16 mouse cellular contexts compared by ENCODE assay signal in genomic region chr11:119855999-119856398, GRCm38 (mm10). TPM values are rescaled to one million over a fixed set of nuclear protein-coding genes. Genes with fewer than 3 reads are reported as not detected.
DNase-seq lines count a peak whose midpoint lies in the region; ATAC-seq and TF ChIP-seq lines count a peak whose summit lies in the region.
"Had no signal": no experiment of that assay in that cellular context is flagged by ENCODE, and none has a peak within 500 bp of the region (broad histone marks: within the 10 kb centered on the region; RNA-seq: fewer than 3 reads in every experiment).

No protein-coding gene starts in this region.

- TF ChIP-seq CTCF in C2C12 (IDR thresholded peaks at IDR 0.05; ENCODE audit: control insufficient read depth, insufficient read depth, insufficient read length), result no peak
- TF ChIP-seq CTCF in kidney, adult 2 months (conservative IDR thresholded peaks at IDR 0.05; ENCODE audit: insufficient read depth, insufficient read length, low read depth, low read length), result no peak

- 0 out of 2 replicates have a peak, but pooled peaks have one; percentile 35 for ATAC-seq in embryonic facial prominence, embryonic 12.5 days (ENCODE audit: insufficient number of reproducible peaks, insufficient read depth, low FRiP score, low TSS enrichment)
- ATAC-seq in granulocyte monocyte progenitor cell, adult 5-6 weeks (replicated peaks; ENCODE audit: poor library complexity, severe bottlenecking), result peak; percentile 49

- H3K27ac ChIP-seq in embryonic facial prominence, embryonic 12.5 days, result no peak overlapping the region
- H3K27ac ChIP-seq in embryonic facial prominence, embryonic 10.5 days (replicated peaks), result no peak overlapping the region
- H3K27ac ChIP-seq in kidney, adult 2 months (ENCODE audit: insufficient read depth, low read depth, low read length), result no peak overlapping the region
- H3K27ac ChIP-seq: gastrocnemius, adult 2 months; kidney, postnatal 0 days; liver, embryonic 15.5 days; midbrain, embryonic 12.5 days; neural tube, embryonic 15.5 days; stomach, embryonic 15.5 days had no signal

- no peaks in the 10 kb centered on the region for H3K79me2 ChIP-seq in C2C12 (ENCODE audit: control insufficient read depth, insufficient read depth)

- no peak overlapping the region for H3K4me2 ChIP-seq in embryonic facial prominence, embryonic 12.5 days (replicated peaks)
- H3K4me2 ChIP-seq: liver, embryonic 15.5 days; midbrain, embryonic 12.5 days; neural tube, embryonic 15.5 days; stomach, embryonic 15.5 days had no signal

- TF ChIP-seq POLR2A in kidney, adult 2 months (IDR thresholded peaks at IDR 0.05; ENCODE audit: low read depth, low read length), result no peak

- H3K36me3 ChIP-seq in embryonic facial prominence, embryonic 12.5 days, result peaks cover 58% of the 10 kb centered on the region
- H3K36me3 ChIP-seq in embryonic facial prominence, embryonic 10.5 days (replicated peaks), result peaks cover 93% of the 10 kb centered on the region
- peaks cover 64% of the 10 kb centered on the region for H3K36me3 ChIP-seq in C2C12 (ENCODE audit: control insufficient read depth, insufficient read depth)
- no peaks in the 10 kb centered on the region for H3K36me3 ChIP-seq in kidney, adult 2 months (ENCODE audit: control insufficient read depth, insufficient read depth, low read length)

- WGBS in embryonic facial prominence, embryonic 12.5 days, result 75% methylated on average over 7 of the region's 7 CpGs
- WGBS in embryonic facial prominence, embryonic 10.5 days, result 79% methylated on average over 7 of the region's 7 CpGs
- 59% methylated on average over 7 of the region's 7 CpGs for WGBS in kidney, adult 2 months

- no peaks in the 10 kb centered on the region for H3K79me3 ChIP-seq in C2C12 (ENCODE audit: low read depth)

- H3K27me3 ChIP-seq in embryonic facial prominence, embryonic 12.5 days, result no peaks in the 10 kb centered on the region
- H3K27me3 ChIP-seq in embryonic facial prominence, embryonic 10.5 days (replicated peaks; ENCODE audit: low read depth, poor library complexity, severe bottlenecking), result no peaks in the 10 kb centered on the region
- no peaks in the 10 kb centered on the region for H3K27me3 ChIP-seq in C2C12 (ENCODE audit: control insufficient read depth, insufficient read depth, insufficient read length)
- no peaks in the 10 kb centered on the region for H3K27me3 ChIP-seq in kidney, adult 2 months (replicated peaks; ENCODE audit: control insufficient read depth, insufficient read depth, low read length)
- H3K27me3 ChIP-seq: liver, embryonic 15.5 days; midbrain, embryonic 12.5 days; neural tube, embryonic 15.5 days; stomach, embryonic 15.5 days had no signal

- H3K4me1 ChIP-seq in embryonic facial prominence, embryonic 12.5 days, result no peaks in the 10 kb centered on the region
- no peaks in the 10 kb centered on the region for H3K4me1 ChIP-seq in embryonic facial prominence, embryonic 10.5 days
- H3K4me1 ChIP-seq in kidney, adult 2 months (ENCODE audit: control insufficient read depth, insufficient read depth, low read length), result no peaks in the 10 kb centered on the region
- H3K4me1 ChIP-seq: stomach, embryonic 15.5 days had no signal

- H3ac ChIP-seq in C2C12 (ENCODE audit: control insufficient read depth, insufficient read length, low read depth), result peak overlapping the region; percentile 38

- H3K9me3 ChIP-seq in embryonic facial prominence, embryonic 12.5 days, result no peaks in the 10 kb centered on the region
- no peaks in the 10 kb centered on the region for H3K9me3 ChIP-seq in embryonic facial prominence, embryonic 10.5 days
- H3K9me3 ChIP-seq: liver, embryonic 15.5 days; midbrain, embryonic 12.5 days; neural tube, embryonic 15.5 days; stomach, embryonic 15.5 days had no signal

- H3K4me3 ChIP-seq in embryonic facial prominence, embryonic 12.5 days, result no peak overlapping the region
- no peak overlapping the region for H3K4me3 ChIP-seq in embryonic facial prominence, embryonic 10.5 days
- H3K4me3 ChIP-seq in C2C12 (ENCODE audit: insufficient read depth, poor library complexity, severe bottlenecking), result no peak overlapping the region
- H3K4me3 ChIP-seq in kidney, adult 2 months (ENCODE audit: insufficient read depth, low read depth, low read length), result no peak overlapping the region
- H3K4me3 ChIP-seq: gastrocnemius, adult 2 months; liver, embryonic 15.5 days; midbrain, embryonic 12.5 days; neural tube, embryonic 15.5 days; stomach, embryonic 15.5 days had no signal

- DNase-seq in embryonic facial prominence, embryonic 10.5 days (ENCODE audit: low spot score), result no peak
- DNase-seq in naive thymus-derived CD4-positive, alpha-beta T cell, adult 2 months (ENCODE audit: low read depth), result peak; percentile 49
- no peak for DNase-seq in kidney, adult 9 months
- no peak for DNase-seq in kidney, adult 2 months
- DNase-seq in kidney, adult 11 months, result no peak
- DNase-seq: cerebellum, postnatal 25 days; gastrocnemius, adult 2 months; layer of hippocampus, postnatal 36 days had no signal

- H3K9ac ChIP-seq in embryonic facial prominence, embryonic 12.5 days, result no peak overlapping the region
- H3K9ac ChIP-seq: liver, embryonic 15.5 days; midbrain, embryonic 12.5 days; neural tube, embryonic 15.5 days; stomach, embryonic 15.5 days had no signal

TF ChIP-seq in C2C12, 6 proteins besides CTCF, POLR2A, EP300 and RAD21:
- TF ChIP-seq CEBPB (IDR thresholded peaks at IDR 0.05; ENCODE audit: low read depth), result no peak
- no peak for TF ChIP-seq MAX (IDR thresholded peaks at IDR 0.05)
- peak; percentile 42 for TF ChIP-seq MYOD1 (IDR thresholded peaks at IDR 0.05; ENCODE audit: control insufficient read depth, insufficient read length, low read depth)
TF ChIP-seq in C2C12: peak in this region for 1.

RNA-seq across cellular contexts. Expression of gene Chmp6, which starts 57.2 kb away (rescaled TPM):
- polyA plus RNA-seq in embryonic facial prominence, embryonic 12.5 days (2016; fragmentation: Nextera tagmentation; extraction: Ambion mirVana), result 109 and 110 TPM in 2 replicates
- polyA plus RNA-seq in embryonic facial prominence, embryonic 10.5 days (2016; fragmentation: Nextera tagmentation; extraction: Ambion mirVana), result 117 and 120 TPM in 2 replicates
- 64.9 TPM for polyA plus RNA-seq in C2C12 (2012; fragmentation: generic; extraction: Trizol)
- 15.9 and 18.0 TPM in 2 replicates for total RNA-seq in granulocyte monocyte progenitor cell, adult 5-6 weeks (2014; fragmentation: Nextera tagmentation)
- 60.8 and 73.0 TPM in 2 replicates for total RNA-seq in granulocyte monocyte progenitor cell, adult 5-6 weeks (2017)
- 97.2 and 106 TPM in 2 replicates for polyA plus RNA-seq in kidney, adult 2 months (2012; rRNA removed)
